Mouse (Mus musculus) left cerebral cortex, adult 6 months (tissue): ENCODE results near the gene Zkscan1. TPM values are rescaled to one million over a fixed set of nuclear protein-coding genes. Genes with fewer than 3 reads are reported as not detected.

ENCODE experiments used
- long read RNA-seq, 2 experiments: library from polyadenylated mRNA; unstranded; transcript quantifications; one replicate each; pipeline ENCODE4 v2.0.0; 2019 to 2020
- polyA plus RNA-seq: library from polyadenylated mRNA; unstranded; fragments of <200 nt; fragmentation: Nextera tagmentation; gene quantifications from 2 replicates; pipeline ENCODE4 v1.2.3, GENCODE M21; 2021

The Zkscan1 gene
- 9.4 and 10.4 TPM in 2 replicates for polyA plus RNA-seq
- long read RNA-seq, experiment 1, full-length matches to known transcripts = 42 of 61 reads
- long read RNA-seq, experiment 1, partial matches to known transcripts = 15 of 61 reads
- long read RNA-seq, experiment 1, other reads (novel, unspliced or antisense) = 4 of 61 reads
- long read RNA-seq, experiment 2, full-length matches to known transcripts = 8 of 19 reads
- long read RNA-seq, experiment 2, partial matches to known transcripts = 2 of 19 reads
- long read RNA-seq, experiment 2, other reads (novel, unspliced or antisense) = 9 of 19 reads

DNA sequence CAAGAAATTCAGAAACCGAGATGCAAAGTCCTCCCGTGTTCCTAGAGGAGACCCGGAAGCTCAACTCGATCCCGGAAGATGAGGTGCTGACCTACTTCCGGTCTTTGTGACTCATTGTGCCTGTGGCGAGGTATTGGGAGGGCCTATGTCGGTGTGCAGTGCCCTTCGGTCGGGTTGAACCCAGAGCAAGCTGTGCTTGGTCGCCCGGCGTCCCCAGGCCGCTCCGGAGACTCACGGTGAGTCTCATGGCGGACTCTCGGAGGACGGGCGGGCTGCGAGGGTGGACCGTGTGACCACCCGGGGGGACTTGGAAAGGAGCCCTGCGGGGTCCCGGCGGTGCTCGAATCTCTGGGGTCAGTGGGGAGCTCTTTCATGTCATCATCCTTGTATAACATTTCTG is at the start of gene Zkscan1:
Zkscan1 (plus strand) TSS at position 89 of the 400 bp plus-strand sequence.

DNA sequence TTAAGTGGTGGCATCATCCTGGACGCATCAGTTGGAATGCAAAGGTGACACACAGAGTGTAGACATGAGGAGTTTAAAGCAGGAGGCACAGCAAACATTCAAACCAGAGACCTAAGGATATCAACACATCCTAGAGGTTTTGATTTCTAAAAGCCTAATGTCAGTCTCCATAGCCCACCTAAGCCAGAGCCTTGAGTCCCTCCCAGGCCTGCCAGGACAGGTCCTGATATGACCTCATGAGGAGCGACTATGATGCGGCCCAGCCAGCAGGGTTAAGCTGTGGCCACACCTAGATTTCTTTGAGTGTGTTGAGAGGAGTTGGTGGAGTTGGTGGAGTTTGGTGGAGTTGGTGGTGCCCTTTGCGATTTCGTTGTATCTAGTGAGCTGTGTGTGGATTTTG is 32.0 kb upstream of the Zkscan1 start, which contains the start of gene Smok3c:
Smok3c (plus strand) TSS at position 301 of the 400 bp plus-strand sequence.

DNA sequence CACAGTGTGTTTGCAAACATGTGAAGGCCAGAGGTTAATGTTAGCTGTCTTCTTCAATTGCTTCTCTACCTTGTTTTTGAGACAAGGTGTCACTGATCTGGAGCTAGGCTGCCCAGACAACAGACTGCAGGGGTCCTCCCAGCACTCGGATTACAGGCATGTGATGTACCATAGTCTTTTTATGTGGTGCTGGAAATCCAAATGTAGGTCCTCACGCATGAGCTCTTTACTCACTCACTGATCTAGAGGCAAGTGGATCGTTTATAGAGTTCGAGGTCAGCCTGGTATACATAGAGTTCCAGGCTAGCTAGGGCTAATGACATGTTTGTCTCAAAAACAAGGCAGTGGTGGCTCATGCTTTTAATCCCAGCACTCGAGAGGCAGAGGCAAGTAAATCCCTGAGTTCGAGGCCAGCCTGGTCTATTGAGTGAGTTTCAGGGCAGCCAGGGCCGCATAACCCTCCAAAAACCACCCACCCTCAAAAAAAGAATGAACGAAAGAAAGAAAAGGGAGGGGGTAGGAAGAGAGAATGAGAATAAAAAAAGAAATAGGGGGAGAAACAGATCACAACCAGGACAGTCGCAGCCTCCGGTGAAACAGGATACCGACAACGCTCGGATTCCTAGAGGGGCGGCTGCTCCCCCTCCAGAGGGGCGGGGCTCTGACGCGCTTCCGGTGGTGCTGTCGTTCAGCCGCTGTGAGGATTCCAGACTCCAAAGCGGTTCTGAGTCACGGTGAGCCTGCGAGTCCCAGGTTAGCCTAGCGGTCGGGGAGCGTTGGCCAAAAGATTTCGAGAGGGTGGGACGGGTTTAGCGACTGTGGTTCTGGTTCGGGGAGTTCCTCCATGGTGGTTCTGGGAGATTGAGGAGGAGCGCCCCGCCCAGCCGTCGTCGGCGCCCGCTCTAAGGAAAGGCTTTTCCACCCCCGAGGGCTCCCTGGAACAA is 31.6 kb downstream of the Zkscan1 start, which contains the start of gene Zscan21:
Zscan21 (plus strand) TSS at position 649 of the 944 bp plus-strand sequence.

DNA sequence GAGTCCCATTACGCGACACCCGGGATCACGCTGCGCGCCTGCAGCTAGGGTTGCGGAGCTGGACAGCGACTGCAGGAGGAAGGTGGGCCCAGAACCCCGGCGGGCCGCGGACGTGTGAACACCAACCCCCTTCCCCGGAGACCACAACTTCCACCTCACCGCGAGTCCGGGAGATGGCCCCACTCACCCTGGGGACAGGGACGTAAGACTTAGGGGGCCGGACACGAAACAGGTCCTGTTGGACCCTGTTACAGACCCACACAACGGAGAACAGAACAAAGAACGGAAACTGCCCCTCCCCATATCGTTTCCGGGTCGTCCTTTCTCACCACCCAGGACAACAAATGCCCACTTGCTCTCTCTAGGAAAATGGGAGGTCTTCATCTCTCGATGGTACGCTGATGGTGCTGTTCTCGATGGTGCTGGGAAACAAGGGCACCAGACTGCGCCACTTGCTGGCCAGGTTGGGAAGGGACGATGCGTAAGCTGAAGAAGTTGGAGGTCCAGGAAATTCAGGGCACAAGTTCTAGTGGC is 70.6 kb downstream of the Zkscan1 start, which contains the start of gene Zfp113:
Zfp113 (minus strand) TSS at position 302 of the 534 bp plus-strand sequence.

Other genes with a start within 250 kb of the Zkscan1 start
- 0.89 and 1.3 TPM in 2 replicates for gene Pilra, start 248.8 kb upstream of the Zkscan1 start, polyA plus RNA-seq
- not detected in 2 replicates for gene Pilrb1, start 227.0 kb upstream of the Zkscan1 start, polyA plus RNA-seq
- 0.11 TPM in 1 of 2 replicates, not detected in the other for gene Pilrb2, start 213.3 kb upstream of the Zkscan1 start, polyA plus RNA-seq
- not detected in 2 replicates for gene Cyp3a13, start 163.5 kb upstream of the Zkscan1 start, polyA plus RNA-seq
- 11.5 and 13.1 TPM in 2 replicates for gene Gjc3, start 122.0 kb upstream of the Zkscan1 start, polyA plus RNA-seq
- gene Azgp1, start 103.6 kb upstream of the Zkscan1 start, polyA plus RNA-seq = not detected in 2 replicates
- not detected in 2 replicates for gene Smok3a, start 63.8 kb upstream of the Zkscan1 start, polyA plus RNA-seq
- not detected in 2 replicates for gene Smok3b, start 63.7 kb upstream of the Zkscan1 start, polyA plus RNA-seq
- gene Smok3c, start 31.9 kb upstream of the Zkscan1 start, polyA plus RNA-seq = not detected in 2 replicates
- 14.2 and 14.4 TPM in 2 replicates for gene Zscan21, start 31.8 kb downstream of the Zkscan1 start, polyA plus RNA-seq
- 6.1 and 7.0 TPM in 2 replicates for gene Zfp113, start 70.7 kb downstream of the Zkscan1 start, polyA plus RNA-seq
- 327 and 335 TPM in 2 replicates for gene Cops6, start 76.0 kb downstream of the Zkscan1 start, polyA plus RNA-seq
- 3.8 and 4.9 TPM in 2 replicates for gene Ap4m1, start 86.9 kb downstream of the Zkscan1 start, polyA plus RNA-seq
- 8.4 and 12.9 TPM in 2 replicates for gene Mcm7, start 87.3 kb downstream of the Zkscan1 start, polyA plus RNA-seq
- gene Taf6, start 102.4 kb downstream of the Zkscan1 start, polyA plus RNA-seq = 42.2 and 48.4 TPM in 2 replicates
- 12.8 and 19.6 TPM in 2 replicates for gene Cnpy4, start 102.4 kb downstream of the Zkscan1 start, polyA plus RNA-seq
- gene Mblac1, start 109.2 kb downstream of the Zkscan1 start, polyA plus RNA-seq = 6.4 and 7.0 TPM in 2 replicates
- gene Nxpe5, start 140.8 kb downstream of the Zkscan1 start, polyA plus RNA-seq = not detected in 2 replicates
- 102 TPM in 2 replicates for gene Lamtor4, start 170.4 kb downstream of the Zkscan1 start, polyA plus RNA-seq
- 3.0 and 17.8 TPM in 2 replicates for gene BC037034, start 178.9 kb downstream of the Zkscan1 start, polyA plus RNA-seq
- 3.1 and 4.0 TPM in 2 replicates for gene Gal3st4, start 187.8 kb downstream of the Zkscan1 start, polyA plus RNA-seq
- gene Gm43720, start 194.9 kb downstream of the Zkscan1 start, polyA plus RNA-seq = not detected in 2 replicates
- gene Gpc2, start 194.9 kb downstream of the Zkscan1 start, polyA plus RNA-seq = 0.13 and 0.21 TPM in 2 replicates
- gene Stag3, start 195.2 kb downstream of the Zkscan1 start, polyA plus RNA-seq = 0.13 and 0.19 TPM in 2 replicates